Mouse (Mus musculus): Measurements from ENCODE around the gene Slc10a1.
"Not testable (repeated sequence)": the region's sequence is repeated elsewhere in the genome, so short reads cannot be mapped to it uniquely, and the experiment has no call there.

Gene Slc10a1

DNA sequence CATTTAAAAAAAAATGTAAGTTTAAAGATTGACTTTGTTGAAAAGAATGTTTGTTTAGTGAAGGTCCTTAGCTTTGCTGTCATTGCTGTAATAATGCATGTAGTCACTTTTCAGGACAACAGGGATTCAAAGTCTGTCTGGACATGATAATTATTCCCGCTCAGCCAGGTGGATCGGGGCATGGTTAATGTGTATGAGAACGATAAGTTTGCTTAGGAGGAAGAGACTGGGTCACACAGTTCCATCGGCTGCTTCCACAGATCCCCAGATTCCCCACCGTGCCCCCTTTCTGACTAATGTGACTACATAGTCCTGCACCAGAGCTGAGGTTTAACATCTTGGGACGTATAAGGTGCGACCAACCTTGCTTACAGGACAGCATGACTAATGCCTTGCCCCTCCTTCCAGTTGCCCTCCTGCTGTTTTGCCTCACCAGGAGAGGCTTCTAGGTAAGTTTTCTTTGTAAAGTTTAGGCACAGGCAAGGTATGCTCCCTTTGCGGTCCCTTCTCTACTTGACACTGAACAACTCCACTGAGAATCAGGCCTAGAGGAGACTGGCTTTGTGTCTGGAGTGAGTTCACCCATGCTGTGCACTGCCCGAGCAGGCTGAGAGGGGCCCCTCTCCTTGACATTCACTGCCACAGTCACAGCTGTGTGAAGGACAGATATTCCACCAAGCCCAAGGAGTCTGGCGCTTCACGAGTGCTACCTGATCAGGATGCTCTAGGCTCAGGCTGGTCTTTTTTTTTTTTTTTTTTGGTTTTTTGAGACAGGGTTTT is 2.3 kb downstream of the Slc10a1 start:
- DNase-seq, result peak; percentile 72

DNA sequence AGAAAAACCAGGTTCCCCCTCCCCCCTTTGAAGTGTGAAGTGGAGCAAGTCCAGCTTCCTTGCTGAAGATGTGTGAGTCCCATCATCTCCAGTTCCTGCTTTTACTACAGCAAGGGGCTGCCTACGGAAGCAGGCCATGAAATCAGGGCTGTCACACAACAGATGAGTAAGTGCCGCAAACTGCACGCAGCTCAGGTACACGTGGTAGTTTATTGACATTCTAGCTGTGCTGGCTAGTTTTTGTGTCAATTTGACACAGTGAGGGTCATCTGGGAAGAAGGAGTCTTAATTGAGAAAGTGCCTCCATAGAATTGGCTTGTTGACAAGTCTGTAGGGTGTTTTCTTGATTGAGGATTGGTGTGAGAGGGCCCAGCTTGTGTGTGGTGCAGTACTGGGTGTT is 5.9 kb downstream of the Slc10a1 start:
- no peak for DNase-seq

DNA sequence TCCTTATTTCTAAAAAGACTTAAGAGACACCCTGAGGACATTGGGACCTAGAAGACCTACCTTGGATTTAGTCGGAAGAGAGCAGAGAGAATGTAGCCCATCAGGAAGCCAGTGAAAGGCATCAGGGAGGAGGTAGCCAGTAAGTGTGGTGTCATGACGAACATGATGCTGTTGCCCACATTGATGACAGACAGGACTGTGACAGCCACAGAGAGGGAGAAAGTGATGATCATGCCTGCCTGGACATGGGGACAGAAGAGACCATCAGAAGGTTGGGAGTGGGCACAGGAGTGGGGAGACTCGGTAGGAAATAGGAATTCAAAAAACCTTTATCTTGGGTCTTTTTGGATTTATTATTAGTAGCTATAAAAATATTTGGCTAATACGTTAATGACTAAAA is 10.5 kb downstream of the Slc10a1 start:
- no peak for DNase-seq

DNA sequence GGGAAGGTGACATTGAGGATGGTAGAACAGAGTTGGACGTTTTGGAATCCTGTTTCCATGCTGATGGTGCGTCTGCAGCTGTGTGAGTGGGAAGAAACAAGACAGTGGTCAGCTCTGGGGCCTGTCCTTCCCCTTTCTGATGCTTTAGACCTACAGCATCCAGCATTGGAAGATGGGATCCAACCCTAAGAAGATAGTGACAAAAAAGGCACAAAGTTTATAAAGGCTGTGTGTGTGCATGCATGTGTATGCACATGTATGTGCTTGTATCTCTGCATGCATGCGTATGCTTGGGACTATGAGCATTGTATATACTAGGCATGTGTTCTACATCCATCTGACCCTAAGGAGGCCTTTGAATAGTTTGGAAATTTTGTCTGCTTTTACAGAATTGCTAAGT is 12.5 kb downstream of the Slc10a1 start:
- no peak for DNase-seq

DNA sequence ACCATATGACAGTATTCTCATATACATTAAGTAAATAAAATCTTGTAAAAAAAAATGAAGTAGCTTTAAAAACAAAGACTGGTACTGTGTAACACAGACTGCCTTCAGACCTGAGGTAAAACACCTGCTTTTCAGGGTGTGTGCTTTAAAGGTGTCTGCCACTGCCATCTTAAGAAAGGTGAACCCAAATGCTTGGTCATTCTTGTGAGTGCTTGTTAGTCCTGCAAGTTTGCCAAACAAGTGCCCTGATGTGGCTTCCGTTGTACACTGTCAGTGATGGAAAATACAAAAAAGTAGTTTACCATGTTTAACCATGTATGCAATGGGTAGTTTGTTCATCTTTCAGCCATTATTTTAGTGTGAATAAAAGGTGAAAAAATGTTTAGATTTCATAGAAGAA is 16.0 kb downstream of the Slc10a1 start:
- DNase-seq, result no peak

DNA sequence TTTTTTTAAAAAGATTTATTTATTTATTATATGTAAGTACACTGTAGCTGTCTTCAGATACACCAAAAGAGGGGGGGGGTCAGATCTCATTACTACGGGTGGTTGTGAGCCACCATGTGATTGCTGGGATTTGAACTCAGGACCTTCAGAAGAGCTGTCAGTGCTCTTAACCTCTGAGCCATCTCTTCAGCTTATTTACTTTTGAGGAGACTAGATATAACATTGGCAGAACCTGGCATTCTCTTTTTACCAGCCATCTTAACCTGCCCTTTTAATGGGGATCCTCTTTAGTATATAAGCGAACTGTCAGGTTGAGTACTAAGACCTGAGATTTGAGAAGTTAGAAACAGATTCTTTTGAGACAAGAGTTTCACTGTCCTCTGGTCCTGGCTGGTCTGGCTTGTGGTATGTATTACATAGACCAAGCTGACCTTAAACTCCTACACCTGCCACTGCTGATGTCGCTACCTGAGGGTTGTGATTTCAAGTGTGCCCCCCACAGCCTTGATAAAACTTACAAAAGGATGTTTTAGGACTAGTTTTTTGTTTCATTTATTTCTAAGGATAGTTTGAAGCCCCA is 16.8 kb downstream of the Slc10a1 start:
- DNase-seq, result no peak

DNA sequence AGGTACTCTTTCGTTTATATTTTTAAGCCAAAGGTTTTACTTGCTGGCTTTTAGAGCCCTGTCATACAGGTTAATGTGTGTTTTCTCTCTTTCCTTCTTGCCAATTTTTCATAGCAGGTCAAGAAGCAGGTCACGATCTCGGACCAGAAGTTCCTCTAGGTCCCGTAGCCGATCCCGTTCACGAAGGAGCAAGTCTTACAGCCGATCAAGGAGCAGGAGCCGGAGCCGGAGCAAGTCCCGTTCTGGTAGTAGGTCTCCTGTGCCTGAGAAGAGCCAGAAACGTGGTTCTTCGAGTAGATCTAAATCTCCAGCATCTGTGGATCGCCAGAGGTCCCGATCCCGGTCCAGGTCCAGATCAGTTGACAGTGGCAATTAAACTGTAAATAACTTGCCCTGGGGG is 18.9 kb downstream of the Slc10a1 start:
- DNase-seq, result not testable (repeated sequence)

DNA sequence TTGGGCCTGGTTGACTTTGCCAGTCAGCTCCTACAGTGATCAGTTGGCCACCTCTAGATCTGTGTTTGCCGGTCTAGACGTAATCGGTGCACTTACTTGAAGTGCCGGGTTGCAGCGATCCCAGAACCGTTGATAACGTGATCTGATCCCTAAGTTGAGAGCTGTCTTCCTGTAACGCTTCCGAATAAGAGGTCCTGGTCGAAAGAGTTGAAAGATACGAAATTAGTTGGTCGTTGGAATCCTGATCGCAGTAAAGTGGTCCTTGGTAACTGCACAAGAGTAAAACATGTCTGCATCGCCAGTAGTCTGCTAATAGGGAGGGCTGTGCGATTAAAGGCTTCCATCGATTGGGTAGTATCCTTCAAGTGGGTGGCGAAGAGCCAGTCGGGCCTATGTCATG is 20.3 kb downstream of the Slc10a1 start:
- no peak for DNase-seq

DNA sequence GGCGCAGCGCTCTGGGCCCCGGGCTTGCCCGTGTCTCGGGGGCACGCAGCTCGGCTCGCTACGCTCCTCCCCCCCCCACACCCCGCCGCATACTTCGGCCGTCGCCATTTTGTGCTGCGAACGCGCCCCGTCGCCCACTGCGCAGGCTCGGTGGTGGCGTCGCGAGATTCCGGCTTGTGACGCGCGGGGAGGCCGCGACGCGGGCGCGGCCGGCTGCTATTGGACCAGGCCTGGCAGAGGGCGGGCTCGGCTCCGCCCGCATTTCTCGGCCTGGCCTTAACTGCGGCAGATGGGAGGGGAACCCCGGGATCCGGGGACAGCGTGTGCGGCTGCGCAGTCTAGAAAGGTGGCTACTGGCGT is 22.5 kb downstream of the Slc10a1 start:
- peak; percentile 96 for DNase-seq

DNA sequence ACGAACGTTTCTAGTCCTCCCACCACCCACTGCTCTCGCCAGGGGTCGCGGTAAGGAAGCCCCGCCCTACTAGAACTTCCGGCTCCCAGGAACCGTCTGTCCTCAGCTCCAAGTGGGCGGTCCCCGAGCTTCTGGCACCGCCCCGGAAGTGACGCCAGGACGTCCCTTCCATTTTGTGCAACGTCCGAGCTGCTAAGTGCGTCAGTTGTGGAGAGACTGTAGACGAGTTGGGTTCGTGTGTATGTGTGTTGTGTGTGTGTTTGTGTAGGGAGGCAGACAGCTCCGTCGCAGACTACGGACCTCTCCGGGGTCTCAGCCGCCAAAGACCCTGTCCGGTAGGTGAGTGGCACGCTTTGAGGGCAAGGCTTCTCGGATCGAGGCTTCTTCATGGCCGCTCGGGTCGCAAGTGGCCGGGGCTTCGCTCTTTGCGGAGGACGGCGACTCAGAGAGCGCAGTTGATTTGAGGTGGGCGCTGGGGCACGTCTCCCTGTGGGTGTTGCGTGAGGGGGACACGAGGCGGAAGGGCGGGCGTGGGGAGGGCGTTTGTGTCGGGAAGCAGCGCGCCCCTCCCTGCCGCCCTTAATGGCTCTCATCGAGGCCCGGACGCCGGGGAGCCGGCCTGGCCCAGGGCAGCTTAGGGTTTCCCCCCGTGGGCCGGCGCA is 23.0 kb downstream of the Slc10a1 start, which contains the start of gene Srsf5:
Gene Srsf5 (plus strand): TSS at position 171 of the 662 bp plus-strand sequence.
- DNase-seq, result peak; percentile 98

- DNase-seq, result not testable (repeated sequence)
Measured at GRCm38 (mm10) chr12:80944963-80945333, 23.6 kb downstream of the Slc10a1 start.

- DNase-seq, result no peak
Measured at GRCm38 (mm10) chr12:80944204-80944603, 24.3 kb downstream of the Slc10a1 start.

- no peak for DNase-seq
Measured at GRCm38 (mm10) chr12:80943395-80943794, 25.1 kb downstream of the Slc10a1 start.

DNA sequence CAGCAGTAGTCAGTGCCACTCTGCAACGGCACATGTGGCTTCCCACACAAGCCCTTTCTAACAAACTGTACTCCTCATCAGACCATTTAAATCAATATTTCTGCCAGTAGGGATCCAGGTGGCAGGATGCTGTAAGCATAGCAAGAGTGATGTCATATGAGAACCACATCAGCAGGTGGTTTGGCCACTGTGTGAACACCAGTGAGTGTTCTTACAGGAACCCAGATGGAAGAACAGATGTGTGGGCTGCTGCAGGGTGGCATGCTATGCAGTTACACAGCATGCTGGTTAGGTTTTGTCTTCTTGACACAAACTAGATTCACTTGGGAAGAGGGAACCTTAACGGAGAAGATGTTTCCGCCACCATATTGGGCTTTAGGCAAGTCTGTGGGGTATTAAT is 26.6 kb downstream of the Slc10a1 start:
- no peak for DNase-seq

DNA sequence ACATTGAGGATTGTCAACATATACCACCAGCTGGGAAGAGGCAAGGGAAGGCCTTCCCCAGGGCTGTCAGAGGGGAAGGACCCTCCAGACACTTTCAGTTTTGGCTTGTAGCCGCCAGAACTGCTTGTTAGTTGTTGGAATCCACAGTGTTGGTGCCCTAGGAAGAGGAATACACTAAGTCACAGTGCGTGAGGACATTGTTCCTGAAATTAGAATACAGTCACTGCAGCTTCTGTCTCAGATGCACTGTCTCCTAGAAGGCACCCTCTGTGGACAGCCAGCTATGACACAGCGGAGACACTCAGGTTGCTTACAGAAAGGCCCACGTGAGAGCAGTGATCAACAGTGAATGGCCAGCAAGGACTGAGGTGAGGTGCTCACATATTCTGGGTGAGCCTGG is 29.3 kb downstream of the Slc10a1 start:
- DNase-seq, result no peak

GRCm38 (mm10) chr12:80938642-80939041 is 29.9 kb downstream of the Slc10a1 start:
- DNase-seq, result peak; percentile 70

DNA sequence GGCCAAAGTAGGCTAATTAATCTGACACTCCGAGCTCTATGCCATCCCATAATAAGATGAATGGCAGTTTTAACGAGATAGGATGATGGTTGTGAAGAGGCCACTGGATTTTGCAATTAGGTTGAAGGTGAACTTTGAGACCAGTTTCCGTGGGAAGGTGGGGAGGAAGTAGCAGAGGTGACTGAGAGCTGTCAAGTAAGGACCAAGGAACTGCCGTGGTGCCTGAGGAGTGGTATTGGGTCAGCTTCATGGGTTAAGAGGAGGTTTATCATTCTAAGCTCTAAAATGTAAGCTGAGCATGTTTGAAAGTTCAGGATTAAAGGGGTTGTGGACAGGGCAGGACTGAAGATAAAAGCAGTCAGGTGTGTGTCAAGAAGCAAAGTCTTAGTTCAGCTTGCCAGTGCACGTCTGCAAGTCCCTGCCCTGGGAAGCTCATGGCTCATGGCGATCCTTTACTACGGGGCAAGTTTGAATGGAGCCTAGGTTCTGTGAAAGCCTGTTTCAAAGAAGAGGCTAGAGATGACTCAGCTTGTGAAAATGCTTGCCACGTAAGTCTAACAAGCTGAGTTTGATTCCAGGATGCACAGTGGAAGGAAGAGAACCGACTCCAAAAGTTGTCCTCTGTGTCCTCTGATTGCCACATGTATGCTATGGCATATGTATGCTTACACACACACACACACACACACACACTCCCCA is 31.0 kb downstream of the Slc10a1 start:
- DNase-seq, result no peak

DNA sequence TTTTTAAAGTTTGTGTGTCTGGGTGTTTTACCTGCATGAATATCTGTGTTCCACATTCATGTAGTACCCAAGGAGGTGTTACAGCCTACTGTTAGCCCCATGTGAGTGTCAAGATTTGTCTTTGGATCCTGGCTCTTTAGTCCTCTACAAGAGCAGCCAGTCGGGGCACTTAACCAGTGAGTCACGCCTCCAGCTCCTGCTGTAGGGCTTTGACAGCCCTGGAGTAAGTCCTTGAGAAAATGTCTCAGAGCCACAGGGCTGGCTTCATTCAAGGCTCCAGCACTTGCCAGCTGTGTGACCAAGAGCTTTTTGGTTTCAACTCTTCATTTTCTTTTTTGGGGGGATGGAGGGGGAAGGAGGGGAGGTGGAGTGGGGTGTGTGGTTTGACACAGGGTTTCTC is 31.8 kb downstream of the Slc10a1 start:
- DNase-seq, result no peak

DNA sequence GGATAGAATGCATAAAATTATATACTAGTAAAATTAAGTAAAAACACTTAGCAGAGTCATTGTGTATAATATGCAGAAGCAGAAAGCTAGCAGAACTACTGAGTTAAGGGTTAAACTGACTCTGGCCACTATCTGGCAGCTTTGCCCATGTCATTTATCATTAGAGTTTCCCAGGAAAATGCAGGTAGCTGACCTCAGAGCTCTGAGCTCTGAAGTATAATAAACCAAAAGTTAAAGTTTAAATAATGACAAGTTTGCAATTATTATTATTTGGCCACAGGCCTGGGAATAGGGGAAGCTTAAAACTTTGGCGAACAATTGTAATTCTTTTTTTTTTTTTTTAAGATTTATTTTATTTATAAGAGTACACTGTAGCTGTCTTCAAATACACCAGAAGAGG is 35.6 kb downstream of the Slc10a1 start:
- DNase-seq, result peak; percentile 62

- no peak for DNase-seq
Measured at GRCm38 (mm10) chr12:80931402-80932140, 36.9 kb downstream of the Slc10a1 start.

- peak; percentile 68 for DNase-seq
Measured at GRCm38 (mm10) chr12:80930141-80930540, 38.4 kb downstream of the Slc10a1 start.

- DNase-seq, result peak; percentile 90
Measured at GRCm38 (mm10) chr12:80928881-80929280, 39.6 kb downstream of the Slc10a1 start.

- DNase-seq, result no peak
Measured at GRCm38 (mm10) chr12:80927518-80927917, 41.0 kb downstream of the Slc10a1 start.
